Comparison of ENCODE assay signal across 8 mouse cellular contexts in genomic region chr3:104059001-104059622, GRCm38 (mm10).
DNase-seq lines count a peak whose midpoint lies in the region; ATAC-seq lines count a peak whose summit lies in the region.

No protein-coding gene starts in this region.

- H3K4me2 ChIP-seq in hindbrain, embryonic 15.5 days, result no peak overlapping the region
- H3K4me2 ChIP-seq in midbrain, embryonic 14.5 days (ENCODE audit: low read length), result no peak overlapping the region

- H3K4me3 ChIP-seq in hindbrain, embryonic 15.5 days, result no peak overlapping the region
- no peak overlapping the region for H3K4me3 ChIP-seq in midbrain, embryonic 14.5 days (replicated peaks; ENCODE audit: low read depth, low read length)

- DNase-seq in brain, adult 2 months (ENCODE audit: low read depth, low spot score), result peak; percentile 89
- peak; percentile 34 for DNase-seq in embryo, embryonic 11 days
- DNase-seq in midbrain, embryonic 14.5 days, result peak; percentile 40
- no peak for DNase-seq in thymus, adult 18-20 months
- no peak for DNase-seq in kidney, postnatal 4 days
- no peak for DNase-seq in liver

- H3K27ac ChIP-seq in hindbrain, embryonic 15.5 days (replicated peaks), result 0 out of 2 replicates have a peak overlapping the region, but pooled peaks have one; percentile 17
- H3K27ac ChIP-seq in midbrain, embryonic 14.5 days (replicated peaks; ENCODE audit: low read depth, low read length), result peak overlapping the region; percentile 20; the same call in 1 of the 2 replicates

- H3K4me1 ChIP-seq in hindbrain, embryonic 15.5 days (replicated peaks), result peaks cover 6% of the 10 kb centered on the region; the same call in 1 of the 2 replicates
- no peaks in the 10 kb centered on the region for H3K4me1 ChIP-seq in midbrain, embryonic 14.5 days (ENCODE audit: control insufficient read depth, insufficient read depth, low read length)

- no peaks in the 10 kb centered on the region for H3K9me3 ChIP-seq in hindbrain, embryonic 15.5 days
- H3K9me3 ChIP-seq in midbrain, embryonic 14.5 days (ENCODE audit: control insufficient read depth, low read length), result no peaks in the 10 kb centered on the region

- no peaks in the 10 kb centered on the region for H3K27me3 ChIP-seq in hindbrain, embryonic 15.5 days
- H3K27me3 ChIP-seq in midbrain, embryonic 14.5 days (ENCODE audit: control insufficient read depth, insufficient read depth, low read length), result no peaks in the 10 kb centered on the region

- ATAC-seq in hindbrain, embryonic 15.5 days (ENCODE audit: low FRiP score, low read depth), result peak; percentile 84
- ATAC-seq in midbrain, embryonic 14.5 days (ENCODE audit: low FRiP score, low TSS enrichment), result no peak
- ATAC-seq in monocyte, adult 5-6 weeks (replicated peaks; ENCODE audit: insufficient number of reproducible peaks, low FRiP score, low TSS enrichment, poor library complexity, severe bottlenecking), result no peak

- WGBS in hindbrain, embryonic 15.5 days, result 32% methylated on average over 6 of the region's 6 CpGs
- 57% methylated on average over 6 of the region's 6 CpGs for WGBS in midbrain, embryonic 14.5 days

- no peaks in the 10 kb centered on the region for H3K36me3 ChIP-seq in hindbrain, embryonic 15.5 days
- H3K36me3 ChIP-seq in midbrain, embryonic 14.5 days (ENCODE audit: control insufficient read depth, insufficient read depth, low read length), result no peaks in the 10 kb centered on the region

- no peak overlapping the region for H3K9ac ChIP-seq in hindbrain, embryonic 15.5 days
- H3K9ac ChIP-seq in midbrain, embryonic 14.5 days (replicated peaks; ENCODE audit: low read length), result no peak overlapping the region

Comparison
In these comparisons a context has a peak if more than half of its experiments do, and no peak if none do; other contexts are left out.
1. DNase-seq: peak in brain, adult 2 months (single experiment), embryo, embryonic 11 days (single experiment) and midbrain, embryonic 14.5 days (single experiment); none in thymus, adult 18-20 months (0 of 2), kidney, postnatal 4 days (0 of 2) and liver (single experiment).